Mouse (Mus musculus) gastrocnemius, adult 18-20 months (tissue): Measurements from ENCODE around the gene Elp1. TPM values are rescaled to one million over a fixed set of nuclear protein-coding genes. Genes with fewer than 3 reads are reported as not detected.

Experiments used
- DNase-seq: peaks from one replicate; pipeline ENCODE4 v3.0.0; 2021; ENCODE audit warnings: low spot score
- total RNA-seq, 2 experiments: library from RNA; stranded (reverse); gene quantifications; 2 replicates each; pipeline ENCODE4 v1.2.3; 2021

Elp1 gene
- total RNA-seq, 2 experiments from 2014 or later, result 24.8 to 25.5 TPM

- DNase-seq, result no peak
Measured at GRCm38 (mm10) chr4:56771065-56771464, 31.1 kb downstream of the Elp1 start.

- no peak for DNase-seq
Measured at GRCm38 (mm10) chr4:56768913-56769312, 33.2 kb downstream of the Elp1 start.

- DNase-seq, result no peak
Measured at GRCm38 (mm10) chr4:56767861-56768284, 34.3 kb downstream of the Elp1 start.

GRCm38 (mm10) chr4:56757693-56758092, 44.4 kb downstream of the Elp1 start:
- DNase-seq, result no peak

- DNase-seq, result no peak
Measured at GRCm38 (mm10) chr4:56756966-56757600, 45.0 kb downstream of the Elp1 start.

GRCm38 (mm10) chr4:56756021-56756420, 46.1 kb downstream of the Elp1 start:
- no peak for DNase-seq

- DNase-seq, result no peak
Measured at GRCm38 (mm10) chr4:56747456-56747855, 54.7 kb downstream of the Elp1 start.

- no peak for DNase-seq
Measured at GRCm38 (mm10) chr4:56746345-56746744, 55.8 kb downstream of the Elp1 start.

- DNase-seq, result no peak
Measured at GRCm38 (mm10) chr4:56743363-56744195, 58.6 kb downstream of the Elp1 start, which contains the start of gene Actl7a. Actl7a (plus strand) TSS chr4:56743413.

- DNase-seq, result no peak
Measured at GRCm38 (mm10) chr4:56742698-56743097, 59.4 kb downstream of the Elp1 start.

GRCm38 (mm10) chr4:56741041-56741493, 61.1 kb downstream of the Elp1 start, which contains the start of gene Actl7b:
Actl7b (minus strand) TSS chr4:56741443.
- DNase-seq, result no peak

GRCm38 (mm10) chr4:56740611-56741010, 61.5 kb downstream of the Elp1 start:
- DNase-seq, result no peak

GRCm38 (mm10) chr4:56740020-56740485, 62.1 kb downstream of the Elp1 start, which contains the start of gene Gm26657:
Gm26657 (plus strand) TSS chr4:56740070.
- DNase-seq, result no peak

- DNase-seq, result no peak
Measured at GRCm38 (mm10) chr4:56725839-56726238, 76.3 kb downstream of the Elp1 start.

GRCm38 (mm10) chr4:56723237-56723636, 78.9 kb downstream of the Elp1 start:
- DNase-seq, result no peak

GRCm38 (mm10) chr4:56722346-56722745, 79.8 kb downstream of the Elp1 start:
- DNase-seq, result no peak

- DNase-seq, result peak; percentile 37
Measured at GRCm38 (mm10) chr4:56721469-56721868, 80.7 kb downstream of the Elp1 start.

GRCm38 (mm10) chr4:56720403-56720802, 81.7 kb downstream of the Elp1 start:
- no peak for DNase-seq

GRCm38 (mm10) chr4:56719456-56719855, 82.7 kb downstream of the Elp1 start:
- DNase-seq, result no peak

GRCm38 (mm10) chr4:56718573-56719442, 83.3 kb downstream of the Elp1 start:
- DNase-seq, result no peak

GRCm38 (mm10) chr4:56717932-56718331, 84.2 kb downstream of the Elp1 start:
- no peak for DNase-seq
